Mouse (Mus musculus) subcutaneous adipose tissue, adult 2 months (tissue): ENCODE results near the gene Gm20498. TPM values are rescaled to one million over a fixed set of nuclear protein-coding genes. Genes with fewer than 3 reads are reported as not detected.

Experiments
- polyA plus RNA-seq: library from polyadenylated mRNA; depleted of rRNA; stranded (reverse); fragments of >200 nt; gene quantifications from 2 replicates; pipeline ENCODE4 v1.2.3, GENCODE M21; 2012; ENCODE audit warnings: low replicate concordance; rRNA removed

Gene Gm20498
- polyA plus RNA-seq, result 12.8 and 18.4 TPM in 2 replicates

DNA sequence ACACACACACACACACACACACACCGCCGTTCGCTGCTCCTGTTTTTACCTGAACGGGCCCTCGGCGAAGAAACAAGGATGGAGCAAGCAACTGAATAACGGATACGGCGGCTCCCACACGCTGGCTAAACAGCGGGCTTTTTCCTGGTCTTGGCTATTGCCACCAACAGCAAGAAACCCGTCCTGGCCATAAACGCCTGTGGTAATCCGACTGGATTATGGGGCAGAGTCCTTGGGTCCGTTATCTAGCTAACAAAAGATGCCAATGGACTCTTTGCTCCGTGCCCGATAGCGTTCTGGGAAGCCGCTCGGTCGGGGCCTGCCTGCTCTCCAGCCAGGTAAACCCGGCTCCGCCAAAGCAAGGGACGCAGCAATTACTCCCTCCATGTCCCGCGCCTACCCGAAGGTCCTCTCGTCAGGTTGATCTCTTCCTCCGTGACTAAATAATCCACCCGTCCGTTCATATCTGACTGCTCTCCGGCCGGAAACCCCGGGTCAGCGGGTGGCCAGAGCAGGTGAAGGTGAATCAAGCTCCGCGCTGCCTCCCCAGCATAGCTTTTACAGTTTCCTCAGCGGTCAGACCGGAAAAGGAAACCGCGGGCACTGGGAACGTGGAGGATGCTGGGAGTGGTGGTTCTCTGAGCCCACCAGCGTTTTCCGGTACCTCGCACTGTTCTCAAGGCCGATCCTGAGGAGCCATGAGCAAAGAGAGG lies at the start of gene Gm20498, which contains the start of gene Synj2bp:
TSS of gene Gm20498 (minus strand) at position 590 of the 713 bp plus-strand sequence.
TSS of gene Synj2bp (minus strand) at position 596 of the 713 bp plus-strand sequence.

GRCm38 (mm10) chr12:81568374-81568773 lies 35.7 kb upstream of the Gm20498 start, which contains the start of gene Adam21:
Gene Adam21, minus strand, starts transcription at chr12:81568474.

DNA sequence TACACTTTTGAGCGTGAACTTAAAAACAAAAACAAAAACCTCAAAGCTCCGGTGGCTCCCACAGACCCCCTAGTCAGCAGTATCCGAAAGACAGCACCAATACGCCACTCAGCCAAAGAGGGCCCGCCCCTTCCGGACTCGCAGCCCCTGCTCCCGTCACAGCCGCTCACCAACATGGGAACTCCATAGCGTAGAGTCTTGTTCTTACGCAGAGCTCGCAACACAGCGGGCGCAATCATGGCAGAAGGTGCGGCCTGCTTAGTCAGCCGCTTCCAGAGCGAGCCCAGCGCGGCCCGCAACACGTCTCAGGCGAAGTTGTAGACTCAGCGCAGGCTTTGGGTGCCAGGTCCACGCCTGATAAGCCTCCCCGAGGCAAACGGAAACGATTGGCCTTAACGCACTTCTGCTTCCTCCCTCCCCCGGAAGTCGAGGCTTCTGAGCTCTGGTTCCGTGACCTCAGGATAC lies 47.9 kb downstream of the Gm20498 start, which contains the start of gene Cox16:
TSS of gene Cox16 (minus strand) at position 401 of the 465 bp plus-strand sequence.

GRCm38 (mm10) chr12:81421846-81422245 lies 110.9 kb downstream of the Gm20498 start, which contains the start of gene Adam4:
Gene Adam4, minus strand, starts transcription at chr12:81421946.

DNA sequence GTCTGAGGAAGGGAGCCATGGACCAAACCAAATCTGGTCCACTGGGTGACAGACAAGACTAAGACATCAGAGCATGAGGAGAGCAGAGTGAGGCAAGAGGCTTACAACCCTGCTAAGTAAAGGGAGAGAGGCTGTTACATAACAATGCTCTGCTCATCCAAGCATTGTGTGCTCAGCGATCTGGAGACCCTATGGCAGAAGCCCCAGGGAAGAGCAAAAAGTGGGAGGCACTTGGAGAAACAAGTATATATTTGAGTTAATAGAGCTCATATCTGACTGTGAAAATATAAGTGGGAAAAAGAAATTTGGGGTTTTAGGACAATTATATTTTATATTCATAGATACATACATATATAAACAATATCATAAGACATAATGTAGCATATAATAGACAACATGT lies 153.3 kb downstream of the Gm20498 start, which contains the start of gene Gm4787:
TSS of gene Gm4787 (minus strand) at position 101 of the 400 bp plus-strand sequence.

DNA sequence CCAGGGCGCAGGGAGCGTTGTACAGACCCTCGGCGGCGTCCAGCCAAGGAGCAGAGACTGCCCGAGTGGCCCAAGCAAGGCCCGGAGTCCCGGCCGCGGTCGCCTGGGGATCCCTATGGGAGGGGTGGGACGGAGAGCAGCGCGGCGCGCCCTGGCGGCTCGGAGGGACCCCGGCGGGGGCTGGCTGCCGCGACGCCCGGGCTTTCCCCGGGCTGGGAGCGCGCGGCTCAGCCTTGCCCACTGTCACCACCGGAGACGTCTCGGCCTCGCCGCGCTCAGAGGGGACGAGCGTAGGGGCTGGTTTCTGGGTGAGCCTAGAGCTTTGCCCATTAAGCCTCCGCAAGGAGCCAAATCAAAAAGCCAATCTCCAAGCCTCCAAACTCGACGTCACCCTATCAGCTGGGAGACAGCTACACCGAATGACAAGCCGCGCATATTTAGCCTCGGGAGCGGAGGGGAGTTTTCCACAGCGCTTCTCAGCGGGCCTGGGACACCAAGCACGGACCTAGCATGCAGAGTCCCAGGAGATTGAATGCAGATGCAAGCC lies 199.8 kb downstream of the Gm20498 start, which contains the start of gene Slc8a3:
TSS of gene Slc8a3 (minus strand) at position 306 of the 547 bp plus-strand sequence.

Other genes with a start within 250 kb of the Gm20498 start
- 0.24 and 0.32 TPM in 2 replicates for gene Slc8a3, start 199.7 kb downstream of the Gm20498 start, polyA plus RNA-seq
- gene Gm4787, start 153.4 kb downstream of the Gm20498 start, polyA plus RNA-seq, result 0.33 and 0.60 TPM in 2 replicates
- 0.23 and 0.45 TPM in 2 replicates for gene Adam4, start 111.0 kb downstream of the Gm20498 start, polyA plus RNA-seq
- 101 and 121 TPM in 2 replicates for gene Cox16, start 47.8 kb downstream of the Gm20498 start, polyA plus RNA-seq
- gene Synj2bp, start within 50 bp of the Gm20498 start, polyA plus RNA-seq, result 35.0 and 38.6 TPM in 2 replicates
- 0.09 TPM in 1 of 2 replicates, not detected in the other for gene Adam21, start 35.6 kb upstream of the Gm20498 start, polyA plus RNA-seq
- gene Med6, start 62.1 kb upstream of the Gm20498 start, polyA plus RNA-seq, result 11.1 and 12.2 TPM in 2 replicates
- gene Ttc9, start 98.3 kb upstream of the Gm20498 start, polyA plus RNA-seq, result 1.4 and 4.6 TPM in 2 replicates
- gene Map3k9, start 248.3 kb upstream of the Gm20498 start, polyA plus RNA-seq, result 0.20 and 1.9 TPM in 2 replicates